Mouse (Mus musculus): ENCODE data around the gene Fam126a.

GRCm38 (mm10) chr5:23967705-23968104, 62.8 kb downstream of the Fam126a start:
- no peak for TF ChIP-seq ZC3H11A (IDR thresholded peaks at IDR 0.05; ENCODE audit: low read depth, low read length)
- no peak for TF ChIP-seq ELF1 (IDR thresholded peaks at IDR 0.05; ENCODE audit: low read depth, low read length)
- TF ChIP-seq CTCF (conservative IDR thresholded peaks at IDR 0.05 in 1 of 2, IDR thresholded peaks at IDR 0.05 in 1 of 2; ENCODE audit: low read depth in 2 of 2, low read length in 2 of 2) = no peak
- TF ChIP-seq CHD2 (IDR thresholded peaks at IDR 0.05; ENCODE audit: low read length) = no peak
- no peak for TF ChIP-seq MAFK (IDR thresholded peaks at IDR 0.05; ENCODE audit: insufficient replicate concordance, low read length)
- TF ChIP-seq MAZ (IDR thresholded peaks at IDR 0.05; ENCODE audit: low read depth, low read length) = no peak
- no peak for TF ChIP-seq MXI1 (IDR thresholded peaks at IDR 0.05; ENCODE audit: low read depth, low read length)
- TF ChIP-seq POLR2AphosphoS2 (IDR thresholded peaks at IDR 0.05; ENCODE audit: low read depth, low read length) = no peak
- TF ChIP-seq BHLHE40 (IDR thresholded peaks at IDR 0.05; ENCODE audit: low read depth, low read length) = no peak
- TF ChIP-seq TCF12 (IDR thresholded peaks at IDR 0.05; ENCODE audit: low read depth, low read length) = no peak
- TF ChIP-seq UBTF (IDR thresholded peaks at IDR 0.05; ENCODE audit: low read depth, low read length) = no peak
- no peak for TF ChIP-seq TBP (conservative IDR thresholded peaks at IDR 0.05; ENCODE audit: low read depth, low read length)
- no peak for TF ChIP-seq GABPA (IDR thresholded peaks at IDR 0.05; ENCODE audit: insufficient replicate concordance, low read depth, low read length)
